Mouse (Mus musculus): ENCODE data around the gene Lrrc27.
A peak's percentile ranks its signal among the peaks of the same experiment; 100 is the strongest.

The Lrrc27 gene

DNA sequence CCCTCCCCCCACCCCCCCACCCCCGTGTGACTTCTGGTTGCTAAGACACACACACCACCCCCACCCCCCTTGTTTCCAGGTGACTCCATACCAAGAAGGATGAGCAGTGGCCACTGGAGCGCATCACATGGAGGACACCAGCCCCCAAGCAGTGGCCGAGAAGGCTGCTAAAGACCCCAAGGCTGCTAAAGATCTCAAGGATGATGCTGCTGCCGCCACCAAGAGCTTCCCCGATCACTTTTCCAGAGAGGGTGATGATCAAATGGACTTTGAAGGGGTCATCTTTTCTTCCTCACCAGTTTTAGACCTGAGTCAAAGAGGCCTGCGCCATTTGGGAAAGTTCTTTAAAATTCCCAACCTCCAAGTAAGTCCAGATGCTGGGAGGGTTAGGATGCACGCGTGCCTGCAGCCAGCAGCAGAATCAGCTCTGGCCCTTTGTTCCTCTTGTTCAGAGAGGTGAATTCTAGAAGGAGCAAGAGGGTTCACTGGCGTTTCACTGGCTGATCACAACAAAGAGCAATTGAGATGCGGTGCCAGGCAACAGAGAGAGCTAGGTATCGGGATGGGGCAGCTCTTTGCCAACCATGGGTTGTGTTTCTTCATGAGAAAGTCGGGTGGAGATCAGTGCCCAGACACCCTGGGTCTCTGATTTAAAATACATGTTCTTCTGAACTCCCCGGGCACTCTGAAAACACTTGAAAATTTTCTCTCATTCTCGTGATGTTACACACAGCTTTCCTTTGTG is 2.0 kb downstream of the Lrrc27 start:
- DNase-seq (ENCODE audit: extremely low spot score) = no peak

DNA sequence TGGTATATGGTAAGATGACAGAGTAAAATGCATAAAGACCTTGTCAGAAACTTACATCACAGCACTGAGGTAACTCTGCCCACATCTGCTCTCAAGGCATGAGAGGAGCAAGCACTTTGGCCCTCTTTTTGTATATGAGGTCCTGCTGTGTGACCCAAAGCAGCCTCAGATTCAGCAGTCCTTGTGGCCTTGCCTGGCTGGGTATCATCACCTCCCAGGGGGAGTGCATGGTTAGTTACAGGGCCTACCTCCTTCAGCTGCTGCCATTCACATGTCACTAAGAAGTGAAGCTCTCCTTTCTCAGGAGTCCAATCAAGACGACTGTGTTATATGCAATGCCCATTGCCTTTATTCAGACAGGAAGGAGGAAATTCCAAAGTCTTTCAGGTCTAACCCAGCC is 2.7 kb downstream of the Lrrc27 start:
- no peak for DNase-seq (ENCODE audit: extremely low spot score)

DNA sequence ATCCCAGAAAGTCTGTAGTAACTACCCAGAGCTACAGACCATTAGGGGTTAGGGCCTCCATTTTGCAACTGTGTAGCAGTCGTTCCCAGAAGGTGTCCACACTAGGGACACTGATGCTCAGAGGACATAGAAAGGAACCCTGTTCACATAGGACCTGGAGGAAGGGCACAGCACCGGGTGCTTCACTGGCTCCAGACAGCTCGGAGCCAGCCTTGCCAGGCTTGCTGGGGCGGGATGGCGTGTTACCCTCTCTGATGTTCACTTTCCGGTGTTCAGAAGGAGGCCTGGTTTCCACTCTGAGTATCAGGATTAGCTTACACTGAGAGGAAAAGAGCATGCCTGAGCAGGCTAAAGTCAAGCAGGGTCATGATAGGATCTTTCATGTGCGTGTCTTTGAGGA is 3.2 kb downstream of the Lrrc27 start:
- DNase-seq (ENCODE audit: extremely low spot score) = no peak

DNA sequence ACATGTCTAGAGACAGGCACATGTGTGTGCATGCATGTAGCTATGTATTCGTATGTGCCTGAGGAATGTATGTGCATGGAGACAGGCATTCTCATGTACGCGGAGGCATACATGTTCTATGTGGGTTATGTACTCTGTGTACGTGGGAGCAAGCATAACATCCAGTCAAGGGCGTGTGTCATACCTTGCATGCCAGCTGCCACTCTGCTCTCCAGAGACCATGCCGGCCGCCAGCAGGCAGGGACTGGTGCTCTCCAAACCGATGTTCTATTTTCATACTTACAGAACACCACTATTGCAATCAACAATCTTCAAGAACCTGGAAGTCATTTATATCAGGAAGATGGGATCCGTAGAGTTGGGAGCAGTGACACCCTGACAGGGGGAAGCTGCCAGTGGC is 3.7 kb downstream of the Lrrc27 start:
- DNase-seq (ENCODE audit: extremely low spot score) = no peak

DNA sequence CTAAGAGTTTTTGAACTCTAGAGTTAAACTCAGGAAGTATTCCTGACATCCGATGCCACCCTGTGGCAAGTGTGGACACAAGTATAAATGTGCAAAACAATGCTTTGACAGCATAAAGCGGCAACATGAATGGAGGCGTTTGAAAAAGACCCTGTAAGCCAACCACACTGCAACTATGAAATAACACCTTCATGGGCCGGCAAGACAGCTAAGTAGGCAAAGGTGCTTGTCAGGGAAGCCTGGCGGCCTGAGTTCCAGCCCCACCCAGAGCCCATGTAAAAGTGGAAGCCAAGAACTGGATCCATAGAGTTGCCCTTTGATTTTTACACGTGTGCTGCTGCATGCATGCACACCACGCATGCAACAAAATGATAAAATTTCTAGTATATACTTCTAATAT is 4.3 kb downstream of the Lrrc27 start:
- no peak for DNase-seq (ENCODE audit: extremely low spot score)

DNA sequence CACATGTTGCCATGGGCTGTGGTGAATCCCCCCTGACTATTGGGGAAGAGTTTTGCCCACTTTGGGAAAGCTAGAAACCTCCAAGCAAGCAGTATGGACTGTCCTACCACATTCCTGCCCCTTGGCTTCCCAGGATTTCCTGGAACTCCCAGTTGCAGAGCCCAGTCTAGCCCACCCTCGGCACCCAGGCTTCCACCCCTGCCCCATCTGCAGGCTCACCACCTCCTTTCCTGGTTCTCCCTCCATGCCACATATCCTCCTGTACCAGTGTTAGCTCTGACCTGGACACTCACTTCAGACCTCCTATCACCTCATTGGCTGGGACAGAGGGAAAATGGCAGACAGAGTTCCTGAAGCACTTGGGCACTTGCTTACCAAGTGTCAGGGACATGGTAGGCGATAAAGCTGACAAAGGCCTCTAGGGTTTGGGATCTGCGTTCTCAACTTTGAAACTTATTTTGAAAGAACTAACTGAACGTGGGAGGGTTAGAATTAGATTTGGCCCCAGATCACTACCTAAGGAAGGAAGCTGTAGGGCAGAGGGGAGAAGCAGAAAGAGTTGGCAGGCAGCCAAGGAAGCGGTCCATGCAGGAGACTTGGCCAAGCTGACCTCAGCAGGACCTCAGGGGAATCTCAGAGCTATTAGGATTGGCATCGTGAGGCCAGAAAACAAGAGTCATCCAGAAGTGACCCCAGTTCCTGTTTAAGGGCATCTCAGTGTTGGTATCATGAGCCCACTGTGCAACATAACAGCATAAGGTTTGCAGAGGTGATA is 6.0 kb downstream of the Lrrc27 start:
- DNase-seq (ENCODE audit: extremely low spot score) = no peak

DNA sequence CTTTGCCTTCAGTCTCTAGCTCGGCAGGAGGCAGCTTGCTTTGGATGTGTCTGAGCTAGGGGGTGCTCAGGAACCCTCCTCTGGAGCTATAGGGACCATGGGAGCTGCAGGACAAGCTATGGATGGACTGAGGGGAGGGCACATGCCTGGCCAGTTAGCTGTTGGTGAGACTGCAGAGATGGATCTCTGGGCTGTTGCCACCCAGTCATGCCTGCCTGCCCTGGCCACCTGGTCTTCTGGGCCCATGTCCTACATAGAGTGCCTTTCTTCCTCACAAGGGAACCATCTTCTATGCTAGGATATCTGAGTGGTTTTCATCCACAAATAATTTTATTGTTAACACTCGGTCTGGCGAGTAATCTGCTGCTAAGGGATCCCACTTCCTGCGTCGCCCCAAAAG is 6.7 kb downstream of the Lrrc27 start:
- no peak for DNase-seq (ENCODE audit: extremely low spot score)

DNA sequence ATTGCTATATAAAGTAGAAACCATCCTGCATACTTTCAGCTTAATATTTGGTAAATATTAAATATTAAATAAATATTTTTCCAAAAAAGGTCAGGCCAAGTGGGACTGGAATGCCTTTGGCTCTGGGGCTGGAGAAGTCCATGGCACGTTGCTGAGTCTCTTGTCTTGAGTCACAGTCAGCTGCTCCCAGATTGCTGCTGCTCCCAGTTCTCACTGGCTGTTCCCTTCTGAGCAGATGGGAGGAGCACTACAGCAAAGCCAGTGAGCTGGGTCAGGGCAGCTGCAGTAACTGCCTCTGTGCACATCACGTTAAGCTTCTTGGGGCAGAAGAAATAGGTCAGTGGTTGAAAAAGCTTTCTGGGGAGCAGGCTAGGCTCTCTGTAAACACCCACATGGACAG is 7.5 kb downstream of the Lrrc27 start:
- no peak for DNase-seq (ENCODE audit: extremely low spot score)

DNA sequence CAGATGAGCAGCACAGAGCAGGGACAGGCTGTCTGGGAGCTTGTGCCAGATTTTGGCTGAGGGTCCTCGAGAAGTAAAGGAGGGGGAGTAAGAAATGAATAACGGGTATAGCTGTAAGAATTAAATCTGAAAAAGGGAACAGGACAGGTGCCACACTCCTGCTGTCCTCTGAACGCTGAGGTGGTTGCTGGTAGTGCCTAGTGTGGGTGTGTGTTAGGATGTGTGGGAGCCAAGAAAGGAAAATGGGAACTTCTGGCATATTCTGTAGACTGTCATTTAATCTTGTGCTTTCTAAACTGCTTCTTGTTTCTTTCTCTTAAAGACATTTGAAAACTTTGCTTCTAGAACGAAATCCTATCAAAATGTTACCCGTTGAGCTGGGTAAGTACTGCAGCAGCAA is 8.3 kb downstream of the Lrrc27 start:
- DNase-seq (ENCODE audit: extremely low spot score) = no peak

DNA sequence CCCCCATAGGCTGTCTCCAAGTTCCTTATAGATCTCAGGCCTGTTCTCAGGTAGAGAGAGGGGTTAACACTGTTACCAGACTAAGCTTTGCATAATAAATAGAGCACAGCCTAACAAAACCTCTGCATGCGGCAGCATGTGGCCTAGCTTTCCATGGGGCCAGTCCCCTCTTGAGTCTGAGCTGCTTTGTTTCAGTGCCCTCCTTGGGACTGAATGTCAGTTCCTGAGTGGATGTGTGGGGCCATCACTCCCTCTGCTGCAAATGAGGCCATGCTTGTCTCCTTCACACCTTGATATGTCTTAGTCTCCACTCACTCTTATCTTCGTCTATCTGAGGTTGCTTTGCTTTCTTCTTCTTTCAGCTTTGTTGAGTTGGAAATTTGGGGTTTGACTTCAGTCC is 9.1 kb downstream of the Lrrc27 start:
- no peak for DNase-seq (ENCODE audit: extremely low spot score)

DNA sequence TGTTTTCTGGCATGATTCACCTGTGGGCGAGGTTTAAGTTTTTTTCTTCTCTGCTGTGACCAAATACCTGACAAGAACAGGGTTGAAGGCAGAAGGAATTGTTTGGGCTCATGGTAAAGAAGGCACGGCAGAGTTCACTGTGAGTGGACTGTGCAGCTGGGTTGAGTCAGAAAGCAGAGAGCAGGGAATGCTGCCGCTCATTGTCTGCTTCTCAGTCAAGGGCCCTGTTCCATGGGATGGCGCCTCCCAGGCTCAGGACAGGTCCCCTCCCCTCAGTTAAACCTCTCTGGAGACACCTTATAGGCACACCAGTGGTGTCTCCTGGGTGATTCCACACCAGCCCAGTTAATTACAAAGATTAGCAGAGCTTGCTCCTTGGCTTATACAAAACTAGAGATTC is 9.6 kb downstream of the Lrrc27 start:
- no peak for DNase-seq (ENCODE audit: extremely low spot score)

DNA sequence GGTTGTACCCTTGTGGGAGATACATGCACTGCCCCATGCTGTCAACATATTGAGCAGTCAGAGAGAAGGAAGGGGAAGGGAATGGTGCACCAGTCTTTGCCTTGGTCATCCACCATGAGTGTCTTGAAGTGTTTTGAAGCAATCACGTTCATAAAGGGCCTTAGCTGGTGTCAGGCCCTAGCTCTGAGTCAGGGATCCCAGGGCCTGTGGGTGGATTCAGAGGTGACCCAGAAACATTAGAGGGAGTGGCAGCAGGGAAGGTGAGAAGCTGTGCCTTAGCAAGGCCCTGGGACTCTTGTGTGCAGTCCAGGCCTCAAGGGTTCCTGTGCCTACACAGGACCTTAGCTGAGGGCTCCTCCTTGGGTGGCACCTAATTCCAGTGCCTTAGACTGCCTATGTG is 11.3 kb downstream of the Lrrc27 start:
- DNase-seq (ENCODE audit: extremely low spot score) = no peak

DNA sequence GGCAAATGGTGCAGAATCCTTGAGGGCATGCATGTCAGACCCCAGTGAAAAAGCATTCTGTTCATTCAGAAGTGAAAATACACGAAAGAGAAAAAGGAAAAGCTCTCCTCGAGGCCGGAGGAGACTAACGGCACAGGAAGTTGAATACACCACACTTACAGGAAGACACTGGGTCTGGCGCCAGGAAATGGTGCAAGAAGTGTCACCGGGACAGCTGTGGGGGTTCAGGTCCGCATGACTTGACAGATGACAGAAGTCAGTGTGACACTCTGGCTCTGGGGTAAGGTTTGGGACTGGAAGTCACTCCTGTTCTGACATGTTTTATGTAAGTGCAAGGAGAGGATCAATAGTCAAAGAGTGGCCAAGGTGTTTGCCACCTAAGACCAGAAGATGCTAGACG is 11.9 kb downstream of the Lrrc27 start:
- DNase-seq (ENCODE audit: extremely low spot score) = no peak

DNA sequence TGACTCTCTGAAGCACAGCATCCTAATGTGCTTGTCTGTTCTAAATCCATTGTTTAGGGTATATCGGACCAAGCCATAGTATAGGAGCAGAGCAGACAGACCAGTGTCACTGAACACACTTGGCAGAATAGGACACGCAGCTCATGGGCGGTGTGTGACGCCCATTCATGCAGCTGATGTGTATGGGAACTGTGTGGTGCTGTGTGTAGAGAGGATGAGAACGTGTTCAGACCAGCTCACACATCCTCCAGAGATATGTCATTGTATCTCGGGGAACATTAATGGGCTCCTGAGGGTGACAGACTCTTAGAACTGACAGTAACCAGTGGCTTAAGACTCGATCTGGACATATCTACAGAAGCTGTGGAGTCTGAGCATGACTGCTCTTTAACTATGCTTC is 13.6 kb downstream of the Lrrc27 start:
- no peak for DNase-seq (ENCODE audit: extremely low spot score)

DNA sequence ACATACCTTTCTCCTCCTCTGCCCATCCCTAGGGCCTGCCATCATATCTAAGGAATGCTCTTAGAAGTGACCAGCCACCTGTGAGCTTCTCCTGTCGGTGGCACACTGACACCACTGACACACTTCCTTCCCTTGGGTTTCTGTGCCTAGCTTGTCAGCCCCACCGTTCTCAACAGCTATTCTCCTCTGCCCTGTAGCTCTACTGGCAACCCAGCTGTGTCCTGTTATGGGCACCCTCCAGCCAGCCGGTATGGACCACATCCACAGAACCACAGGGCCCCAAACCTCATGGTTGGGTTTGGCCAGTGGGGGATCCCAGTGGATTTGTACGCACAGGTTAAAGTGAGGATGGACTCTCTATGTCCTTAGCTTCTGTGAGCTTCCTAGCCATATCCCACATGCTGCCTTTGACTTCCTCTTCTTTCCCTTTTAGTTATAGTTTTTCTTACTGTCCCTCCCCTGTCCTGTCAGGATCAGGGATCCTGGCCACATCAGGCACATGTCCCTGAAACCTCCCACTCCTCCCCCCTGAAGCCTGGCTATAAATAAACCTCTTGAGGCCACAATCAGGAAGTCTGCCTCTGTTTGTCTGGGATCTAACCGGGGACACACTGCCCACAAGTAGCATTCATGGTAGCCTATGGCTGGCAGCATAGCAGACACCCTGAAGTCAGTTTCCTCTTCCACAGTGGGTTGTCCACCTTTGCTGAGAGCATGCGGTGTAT is 15.8 kb downstream of the Lrrc27 start:
- DNase-seq (ENCODE audit: extremely low spot score) = no peak

DNA sequence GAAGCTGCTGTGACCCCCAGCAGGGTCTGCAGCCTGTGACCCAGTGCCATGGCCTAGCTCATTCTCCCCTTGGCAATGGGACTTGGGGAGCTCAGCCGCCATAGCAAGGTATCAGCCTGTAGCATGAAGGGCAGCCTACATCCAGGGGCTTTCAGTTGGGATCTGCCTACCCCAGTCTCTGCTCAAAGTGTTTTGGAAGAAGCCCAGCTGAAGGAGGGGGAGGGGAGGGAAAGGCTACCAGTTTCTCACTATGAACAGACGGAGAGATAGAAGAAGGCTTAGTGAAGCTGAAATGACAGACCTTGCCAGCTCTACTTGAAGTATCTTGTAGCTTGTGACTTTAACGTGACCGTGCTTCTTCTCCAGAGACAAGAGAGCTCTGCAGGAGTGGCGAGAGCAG is 17.0 kb downstream of the Lrrc27 start:
- no peak for DNase-seq (ENCODE audit: extremely low spot score)

DNA sequence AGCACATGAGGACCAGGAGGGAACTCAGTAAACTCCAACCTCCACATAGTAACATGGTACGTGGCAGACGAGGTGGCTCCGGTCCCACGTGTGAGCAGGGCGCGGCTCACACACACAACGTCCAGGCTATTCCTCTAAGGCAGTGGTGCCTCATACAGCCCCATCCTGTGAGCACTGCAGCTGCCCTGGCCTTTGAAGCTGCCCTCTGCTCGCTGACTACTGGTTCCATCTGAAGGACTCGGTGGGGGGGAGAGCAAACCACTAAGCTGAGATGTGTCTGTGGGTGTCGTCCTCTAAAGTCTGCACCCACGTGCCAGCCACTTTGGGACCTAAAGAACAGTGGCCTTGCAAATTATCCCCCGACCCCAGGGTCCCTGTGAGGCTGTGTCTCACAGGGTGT is 17.5 kb downstream of the Lrrc27 start:
- DNase-seq (ENCODE audit: extremely low spot score) = no peak

DNA sequence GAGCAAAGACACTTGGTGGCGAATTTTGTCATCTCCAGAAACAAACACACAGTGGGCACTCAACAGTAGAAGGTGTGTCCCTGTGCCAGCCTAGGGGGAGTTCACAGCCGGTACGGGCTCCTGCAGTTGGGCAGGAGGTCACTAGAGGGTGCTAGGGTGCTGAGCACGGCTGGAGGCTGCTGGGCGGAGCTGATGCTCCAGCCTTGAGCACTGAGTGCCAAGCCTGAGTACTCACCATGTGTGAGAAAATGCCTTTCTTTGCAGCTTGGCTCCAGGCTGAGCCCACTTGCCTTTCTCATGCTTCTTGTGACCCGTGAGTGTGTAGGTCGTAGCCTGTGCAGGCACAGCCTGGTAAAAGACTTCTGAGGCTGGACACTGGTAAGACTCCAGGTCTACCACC is 20.9 kb downstream of the Lrrc27 start:
- DNase-seq (ENCODE audit: extremely low spot score) = peak; percentile 85

DNA sequence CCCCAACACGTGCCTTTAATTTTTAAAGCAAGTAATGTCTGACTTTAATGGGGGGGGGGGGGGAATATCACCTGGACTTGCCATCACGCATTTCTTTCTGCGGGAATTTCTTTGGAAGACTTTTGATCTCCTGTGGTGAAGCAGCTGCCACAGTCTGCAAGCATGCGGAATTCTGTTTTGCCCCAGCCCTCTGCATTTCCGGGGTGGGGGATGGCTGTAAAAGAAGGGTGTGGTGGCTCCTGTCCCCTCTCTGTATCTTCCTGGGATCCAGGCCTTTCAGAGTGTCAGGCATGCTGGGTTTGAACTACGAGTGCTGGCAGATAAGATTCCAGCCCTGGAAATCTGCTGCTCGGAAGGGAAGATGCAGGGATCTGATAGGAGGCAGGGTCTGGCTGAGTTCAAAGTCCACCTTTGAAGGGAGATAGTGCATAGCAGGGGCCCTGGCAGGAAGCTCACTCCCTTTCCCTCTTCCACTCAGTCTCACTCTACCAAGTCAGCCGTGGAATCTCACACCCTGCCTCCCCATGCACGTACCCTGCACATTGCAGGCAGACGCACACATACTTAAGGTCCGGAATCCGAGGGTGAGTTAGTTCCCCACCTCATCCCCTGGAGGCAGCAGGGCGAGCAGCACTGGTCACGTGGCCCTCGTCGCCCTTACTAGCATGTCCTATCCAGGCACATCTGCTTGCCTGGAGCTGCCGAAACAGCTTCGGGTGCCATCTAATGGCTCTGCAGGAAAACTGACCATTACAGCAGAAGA is 21.8 kb downstream of the Lrrc27 start:
- DNase-seq (ENCODE audit: extremely low spot score) = peak; percentile 79

DNA sequence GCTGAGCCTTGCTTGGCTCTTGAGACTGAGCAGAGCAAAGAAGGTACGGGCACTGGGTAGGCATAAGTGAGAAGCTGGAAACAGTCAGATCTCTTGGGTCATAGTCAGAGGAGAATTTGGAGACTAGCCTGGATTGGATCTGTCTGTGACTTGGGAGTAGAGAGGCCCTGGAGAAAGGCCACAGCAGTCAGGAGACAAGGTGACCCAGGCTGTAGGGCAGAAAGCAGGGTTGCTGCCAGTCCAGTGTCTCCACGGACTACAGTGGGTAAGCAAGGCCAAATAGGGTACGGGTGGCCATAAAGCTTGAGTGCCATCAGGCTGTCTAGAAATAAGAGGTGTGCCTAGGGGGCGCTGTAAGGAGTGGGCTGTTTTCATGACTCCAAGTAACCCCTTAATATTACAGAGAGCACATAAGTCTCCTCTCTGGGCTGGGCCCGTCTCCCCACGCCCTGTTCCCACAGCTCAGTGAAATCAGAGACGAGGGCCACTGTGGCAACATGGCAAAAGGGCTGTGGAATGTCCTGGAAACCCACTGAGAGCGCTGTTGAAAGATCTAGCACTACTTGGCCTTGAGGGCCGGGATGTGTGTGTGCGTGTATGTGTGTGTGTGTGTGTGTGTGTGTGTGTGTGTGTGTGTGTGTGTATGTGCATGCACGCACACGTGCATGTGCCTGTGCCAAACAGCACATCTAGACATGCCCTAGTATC is 23.0 kb downstream of the Lrrc27 start:
- no peak for DNase-seq (ENCODE audit: extremely low spot score)

DNA sequence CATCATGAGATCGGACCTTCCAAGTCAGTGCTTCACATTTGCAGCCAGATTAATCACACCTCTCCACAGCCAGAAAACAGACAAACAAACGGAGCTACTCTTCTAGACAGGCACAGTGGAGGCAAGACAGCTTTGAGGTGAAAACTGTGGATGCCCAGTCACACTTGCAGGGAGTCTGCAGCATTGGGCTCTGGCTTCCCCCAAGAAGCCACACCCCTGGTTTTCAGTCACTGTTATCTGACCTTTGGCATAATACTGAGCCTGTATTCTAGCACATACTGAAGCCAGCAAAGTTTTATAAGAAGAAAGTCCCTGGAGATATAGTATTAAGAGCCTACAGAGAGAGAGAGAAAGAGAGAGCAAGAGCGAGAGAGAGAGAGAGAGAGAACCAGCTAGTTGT is 26.6 kb downstream of the Lrrc27 start:
- DNase-seq (ENCODE audit: extremely low spot score) = no peak

DNA sequence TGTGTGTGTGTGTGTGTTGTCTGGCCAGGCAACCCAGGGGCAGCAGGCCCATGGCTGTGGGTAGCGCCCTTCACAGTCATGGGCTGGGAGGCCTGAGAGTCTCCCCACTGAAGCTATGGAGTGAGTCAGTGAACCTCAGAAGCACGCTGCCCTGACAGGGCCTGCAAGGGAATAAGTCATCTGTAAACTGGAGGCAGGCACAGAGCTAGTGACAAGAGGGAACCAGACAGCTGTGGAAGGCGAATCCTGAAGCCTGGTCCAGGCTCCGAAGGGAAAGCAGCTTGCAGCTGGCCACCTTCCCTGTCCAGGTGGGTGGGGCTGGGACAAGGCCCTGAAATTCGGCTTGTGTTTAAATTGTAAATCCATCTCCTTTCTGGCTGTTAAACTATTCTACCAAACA is 33.3 kb downstream of the Lrrc27 start:
- DNase-seq (ENCODE audit: extremely low spot score) = no peak

All from embryo, embryonic 9.5 days (tissue).